Mouse (Mus musculus) cerebellum, adult 9-11 months (tissue): Measurements from ENCODE around the gene 4930519G04Rik.
A peak's percentile ranks its signal among the peaks of the same experiment; 100 is the strongest.
"Not testable (repeated sequence)": the region's sequence is repeated elsewhere in the genome, so short reads cannot be mapped to it uniquely, and the experiment has no call there.

Experiments used
- DNase-seq: peaks from one replicate; pipeline ENCODE4 v3.0.0; 2022

The 4930519G04Rik gene

GRCm38 (mm10) chr5:114853364-114853763 is at the start of gene 4930519G04Rik:
Gene 4930519G04Rik (plus strand): TSS chr5:114853664.
- not testable (repeated sequence) for DNase-seq

GRCm38 (mm10) chr5:114804335-114804734 is 49.1 kb upstream of the 4930519G04Rik start:
- DNase-seq, result no peak

- peak; percentile 70 for DNase-seq
Observed at GRCm38 (mm10) chr5:114804958-114805357, 48.5 kb upstream of the 4930519G04Rik start.

- no peak for DNase-seq
Observed at GRCm38 (mm10) chr5:114805436-114806350, 47.8 kb upstream of the 4930519G04Rik start.

- DNase-seq, result no peak
Observed at GRCm38 (mm10) chr5:114806636-114807035, 46.8 kb upstream of the 4930519G04Rik start.

GRCm38 (mm10) chr5:114807063-114807462 is 46.4 kb upstream of the 4930519G04Rik start:
- no peak for DNase-seq

GRCm38 (mm10) chr5:114807468-114807867 is 46.0 kb upstream of the 4930519G04Rik start:
- no peak for DNase-seq

- DNase-seq, result no peak
Observed at GRCm38 (mm10) chr5:114807893-114808292, 45.6 kb upstream of the 4930519G04Rik start.

- no peak for DNase-seq
Observed at GRCm38 (mm10) chr5:114808385-114808784, 45.1 kb upstream of the 4930519G04Rik start.

- DNase-seq, result no peak
Observed at GRCm38 (mm10) chr5:114809181-114809756, 44.2 kb upstream of the 4930519G04Rik start.

- DNase-seq, result peak; percentile 39
Observed at GRCm38 (mm10) chr5:114809826-114810225, 43.6 kb upstream of the 4930519G04Rik start.

GRCm38 (mm10) chr5:114813525-114814181 is 39.8 kb upstream of the 4930519G04Rik start:
- DNase-seq, result peak; percentile 91

- DNase-seq, result peak; percentile 26
Observed at GRCm38 (mm10) chr5:114816599-114816998, 36.9 kb upstream of the 4930519G04Rik start.

GRCm38 (mm10) chr5:114818124-114818523 is 35.3 kb upstream of the 4930519G04Rik start:
- DNase-seq, result no peak

GRCm38 (mm10) chr5:114822796-114823688 is 30.4 kb upstream of the 4930519G04Rik start, which contains the start of gene 1500011B03Rik:
Gene 1500011B03Rik (minus strand): TSS chr5:114823468.
- DNase-seq, result peak; percentile 75

GRCm38 (mm10) chr5:114824197-114824596 is 29.3 kb upstream of the 4930519G04Rik start:
- DNase-seq, result no peak

GRCm38 (mm10) chr5:114825978-114826691 is 27.3 kb upstream of the 4930519G04Rik start:
- DNase-seq, result peak; percentile 78

- no peak for DNase-seq
Observed at GRCm38 (mm10) chr5:114827427-114827826, 26.0 kb upstream of the 4930519G04Rik start.

- no peak for DNase-seq
Observed at GRCm38 (mm10) chr5:114829740-114830139, 23.7 kb upstream of the 4930519G04Rik start.

- no peak for DNase-seq
Observed at GRCm38 (mm10) chr5:114836886-114837285, 16.6 kb upstream of the 4930519G04Rik start.

GRCm38 (mm10) chr5:114840481-114840880 is 13.0 kb upstream of the 4930519G04Rik start:
- not testable (repeated sequence) for DNase-seq

GRCm38 (mm10) chr5:114842155-114842554 is 11.3 kb upstream of the 4930519G04Rik start:
- DNase-seq, result not testable (repeated sequence)
